Mouse (Mus musculus) megakaryocyte progenitor cell, adult 5-6 weeks (primary cell): Measurements from ENCODE around the gene Myl6. TPM values are rescaled to one million over a fixed set of nuclear protein-coding genes. Genes with fewer than 3 reads are reported as not detected.

ENCODE experiments used
- ATAC-seq: replicated peaks from 2 replicates; pipeline ENCODE4 v1.8.0; 2016; ENCODE audit warnings: mild to moderate bottlenecking, moderate TSS enrichment, inconsistent platforms; ENCODE audit not compliant: poor library complexity
- total RNA-seq, 2 experiments: library from RNA; stranded (forward) in 1 of 2; stranded (reverse) in 1 of 2; fragments of 157-497, 149-512 nt in 1 of 2; fragments of 200-1000 nt in 1 of 2; gene quantifications; 2 replicates each; pipeline versions ENCODE4 v1.2.3 to v1.2.4; 2015 to 2017

The Myl6 gene
- total RNA-seq, 2 experiments from 2014 or later = 760 to 1,230 TPM

DNA sequence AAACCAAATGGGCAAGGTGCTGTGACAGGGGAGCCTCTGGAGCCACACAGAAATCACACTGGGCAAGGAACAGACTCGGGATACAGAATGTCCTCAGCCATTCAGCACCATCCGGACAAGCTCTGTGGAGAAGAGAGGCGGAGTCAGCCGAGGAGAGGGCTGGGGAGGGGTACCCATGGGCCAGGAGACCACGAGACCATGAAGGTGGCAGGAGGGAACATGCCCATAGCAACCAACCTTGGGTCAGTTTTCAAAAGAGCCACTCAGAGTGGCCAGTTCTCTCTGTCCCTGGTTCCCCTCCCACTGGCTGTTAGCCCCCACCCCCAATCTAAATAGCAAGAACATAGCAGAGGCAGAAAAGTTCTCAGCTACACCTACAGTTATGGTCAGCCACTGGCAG, 3.0 kb downstream of the Myl6 start:
- ATAC-seq = no peak

DNA sequence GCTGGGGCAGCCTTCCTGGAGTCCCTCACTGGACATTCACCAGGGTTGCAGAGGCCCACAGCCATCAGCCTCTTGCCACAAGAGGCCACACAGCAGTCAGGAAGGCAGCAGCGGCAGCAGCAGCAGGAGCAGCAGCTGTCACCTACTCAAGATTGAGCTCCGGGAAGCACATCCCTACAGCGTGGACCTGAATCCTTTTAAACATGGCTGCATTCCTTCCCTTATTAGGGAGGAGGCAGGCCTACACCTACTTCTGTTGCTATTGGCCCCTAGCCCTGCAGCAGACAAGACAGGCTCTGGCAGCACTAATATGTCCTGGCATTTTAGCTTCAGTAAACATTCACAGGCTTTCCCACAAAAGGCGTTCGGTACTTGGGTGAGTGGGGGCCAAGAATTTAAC, 3.7 kb downstream of the Myl6 start:
- no peak for ATAC-seq

DNA sequence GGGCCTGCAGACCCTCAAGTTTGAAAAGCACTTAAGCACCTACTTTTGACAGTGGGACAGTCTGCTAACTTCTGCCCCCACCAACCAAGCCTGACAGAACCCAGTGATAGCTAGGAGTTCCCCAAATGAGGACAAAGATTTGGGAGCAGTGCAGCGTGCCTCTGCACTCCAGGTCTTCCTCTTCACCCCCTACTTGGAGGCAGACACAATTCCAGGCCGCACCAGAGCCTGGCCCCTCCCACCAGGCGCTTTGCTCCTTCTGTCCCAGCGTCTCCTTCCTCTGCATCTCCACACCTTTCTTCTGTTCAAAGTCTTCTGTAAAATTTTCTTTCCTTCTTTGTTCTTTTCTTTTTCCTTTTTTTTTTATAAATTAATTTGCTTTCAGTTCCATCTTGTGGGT, 4.2 kb downstream of the Myl6 start:
- ATAC-seq = no peak

DNA sequence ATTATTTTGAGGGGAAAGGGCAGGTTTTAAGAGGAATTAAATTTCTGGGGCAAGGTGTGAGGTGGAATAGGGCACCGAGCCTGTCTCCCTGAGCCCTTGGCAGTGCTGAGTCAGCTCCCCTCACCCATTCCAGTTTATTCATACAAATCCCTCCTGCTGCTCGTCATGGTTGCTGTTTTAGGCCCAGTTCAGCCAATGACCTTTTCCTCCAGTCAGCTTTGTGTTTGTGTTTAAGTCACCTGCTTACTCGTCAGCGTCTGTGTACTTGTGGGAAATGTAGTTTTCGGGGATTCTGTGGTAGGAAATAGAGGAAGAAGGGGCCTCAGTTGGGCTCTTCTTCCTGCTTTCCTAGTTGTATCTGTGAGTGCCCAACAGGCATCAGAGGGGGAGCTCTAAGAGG, 4.6 kb downstream of the Myl6 start:
- ATAC-seq = no peak

DNA sequence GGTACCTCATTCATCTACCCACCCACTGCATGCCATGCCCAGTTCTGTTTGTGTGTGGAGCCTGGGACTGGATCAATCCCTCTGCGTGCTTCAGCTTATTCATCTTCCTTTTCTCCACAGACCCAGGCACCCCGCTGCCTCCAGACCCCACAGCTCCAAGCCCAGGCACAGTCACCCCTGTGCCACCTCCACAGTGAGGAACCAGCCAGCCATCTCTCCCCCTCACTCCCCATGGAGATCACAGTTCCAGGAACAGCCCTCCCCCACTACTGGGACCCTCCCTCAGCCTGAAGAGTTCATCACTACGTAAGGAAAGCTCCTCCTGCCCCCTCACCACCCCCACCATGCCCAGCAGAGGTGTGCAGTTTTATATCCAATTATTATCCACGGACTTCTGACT, 5.2 kb downstream of the Myl6 start:
- ATAC-seq = no peak

DNA sequence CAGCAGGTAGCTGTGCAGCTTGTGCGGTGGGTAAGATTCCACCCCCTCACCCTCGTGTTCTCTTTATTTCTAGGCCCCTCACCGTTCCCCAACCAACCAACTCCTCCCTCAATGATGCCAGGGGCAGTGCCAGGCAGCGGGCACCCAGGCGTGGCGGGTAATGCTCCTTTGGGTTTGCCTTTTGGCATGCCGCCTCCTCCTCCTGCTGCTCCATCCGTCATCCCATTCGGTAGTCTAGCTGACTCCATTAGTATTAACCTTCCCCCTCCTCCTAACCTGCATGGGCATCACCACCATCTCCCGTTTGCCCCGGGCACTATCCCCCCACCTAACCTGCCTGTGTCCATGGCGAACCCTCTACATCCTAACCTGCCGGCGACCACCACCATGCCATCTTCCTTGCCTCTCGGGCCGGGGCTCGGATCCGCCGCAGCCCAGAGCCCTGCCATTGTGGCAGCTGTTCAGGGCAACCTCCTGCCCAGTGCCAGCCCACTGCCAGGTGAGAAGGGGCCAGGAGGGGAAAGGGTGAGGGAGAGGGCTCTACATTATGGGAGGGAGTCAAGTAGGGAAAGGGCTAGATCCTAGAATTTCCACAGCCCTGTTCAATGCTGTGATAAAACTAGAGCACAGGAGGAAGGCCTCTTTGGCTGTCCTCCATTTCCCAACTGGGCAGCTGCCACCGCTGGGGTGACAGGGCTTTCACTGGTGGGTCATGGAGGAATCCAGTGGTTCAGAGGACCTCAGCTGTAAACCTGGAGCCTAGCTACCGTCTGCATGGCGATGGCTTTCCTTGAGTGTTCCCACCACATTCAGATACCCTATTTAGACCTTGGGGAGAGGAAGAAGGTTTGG, 5.9 kb downstream of the Myl6 start:
- no peak for ATAC-seq

DNA sequence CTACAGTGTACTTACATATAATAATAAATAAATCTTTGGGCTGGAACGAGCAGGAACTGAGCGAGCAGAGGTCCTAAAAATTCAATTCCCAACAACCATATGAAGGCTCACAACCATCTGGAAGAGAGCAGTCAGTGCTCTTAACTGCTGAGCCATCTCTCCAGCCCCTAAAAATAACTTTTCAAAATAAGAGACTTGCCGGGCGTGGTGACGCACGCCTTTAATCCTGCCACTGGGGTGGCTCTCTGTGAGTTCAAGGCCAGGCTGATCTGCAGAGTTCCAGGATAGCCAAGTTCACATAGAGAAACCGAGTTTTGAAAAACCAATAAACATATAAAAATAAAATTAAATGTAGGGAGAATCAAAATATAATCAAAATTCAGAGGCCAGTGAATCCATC, 7.6 kb downstream of the Myl6 start:
- no peak for ATAC-seq

DNA sequence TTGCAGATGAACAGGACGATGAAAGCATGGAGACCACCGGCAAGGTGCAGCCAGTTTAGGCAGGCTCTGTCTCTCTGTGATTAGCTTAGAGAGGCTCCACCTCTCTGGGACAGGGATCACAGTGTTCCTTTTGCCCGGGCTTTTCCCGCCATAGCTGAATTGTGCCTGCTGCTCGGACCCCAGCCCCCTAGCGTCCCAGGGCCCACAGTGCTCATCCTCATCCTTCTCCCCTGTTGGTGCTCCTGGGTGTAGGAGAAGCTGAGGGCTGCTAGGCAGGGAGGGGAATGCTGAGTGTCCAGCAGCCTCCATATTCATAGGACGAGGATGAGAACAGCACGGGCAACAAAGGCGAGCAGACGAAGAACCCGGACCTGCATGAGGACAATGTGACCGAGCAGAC, 19.6 kb downstream of the Myl6 start:
- ATAC-seq = no peak

DNA sequence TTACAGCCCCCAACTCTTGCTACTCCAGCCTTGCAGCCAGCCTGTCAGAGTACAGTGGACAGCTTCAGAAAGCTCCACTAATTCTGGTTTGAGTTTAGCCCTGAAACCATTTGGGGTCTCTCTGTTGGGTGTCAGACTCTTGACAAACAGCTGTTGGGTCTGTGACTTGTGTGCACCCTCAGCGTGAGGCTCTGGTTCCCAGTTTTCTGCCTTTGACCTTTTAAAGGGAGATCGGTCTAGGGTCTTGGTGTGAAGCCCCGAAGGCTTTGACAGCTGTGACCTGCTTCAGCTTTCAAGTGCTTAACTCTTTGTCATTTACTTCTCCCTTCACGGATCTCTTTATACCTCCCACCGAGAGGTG, 33.7 kb downstream of the Myl6 start:
- ATAC-seq = no peak

DNA sequence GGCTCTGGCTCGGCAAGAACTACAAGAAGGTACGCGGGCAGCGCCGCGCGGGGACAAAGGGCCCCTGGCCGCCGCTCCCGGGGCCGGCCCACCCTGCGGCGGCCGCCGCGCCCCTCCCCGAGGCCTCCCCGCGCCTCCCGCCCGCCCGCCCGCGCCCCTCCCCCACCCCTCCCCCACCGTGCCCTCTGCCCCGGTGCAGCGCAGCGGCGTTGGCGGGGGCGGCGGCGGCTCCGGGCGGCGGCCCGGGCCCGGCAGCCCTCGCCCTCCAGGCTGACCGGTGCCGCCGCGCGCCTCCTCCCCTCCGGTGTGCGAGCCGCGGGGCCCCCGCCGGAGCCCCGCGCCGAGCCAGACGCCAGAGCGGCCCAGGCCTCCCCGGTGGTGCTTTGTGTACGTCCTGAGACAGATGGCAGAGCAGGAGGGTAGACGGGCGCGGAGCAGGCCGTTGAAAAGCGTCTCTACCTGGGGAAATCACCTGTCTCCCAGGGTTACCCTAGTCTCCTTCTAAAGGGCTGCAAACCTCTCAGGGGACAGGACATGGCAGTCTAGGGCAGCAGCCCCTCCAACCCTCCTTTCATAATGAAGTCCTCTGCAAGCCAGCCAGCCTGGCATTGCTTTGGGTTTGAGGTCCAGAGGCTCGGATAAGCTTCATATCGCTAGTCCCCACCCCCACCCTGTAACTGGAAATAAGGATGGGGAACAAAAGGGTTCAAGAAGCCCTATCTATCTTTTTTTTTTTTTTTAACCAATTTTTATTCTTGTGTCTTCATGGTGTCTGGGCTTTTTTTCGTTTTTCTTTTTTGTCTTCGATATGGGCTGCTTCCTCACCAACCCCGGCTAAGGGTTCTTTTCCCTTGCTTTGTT, 34.3 kb downstream of the Myl6 start:
- ATAC-seq = 0 out of 2 replicates have a peak, but pooled peaks have one; percentile 7

DNA sequence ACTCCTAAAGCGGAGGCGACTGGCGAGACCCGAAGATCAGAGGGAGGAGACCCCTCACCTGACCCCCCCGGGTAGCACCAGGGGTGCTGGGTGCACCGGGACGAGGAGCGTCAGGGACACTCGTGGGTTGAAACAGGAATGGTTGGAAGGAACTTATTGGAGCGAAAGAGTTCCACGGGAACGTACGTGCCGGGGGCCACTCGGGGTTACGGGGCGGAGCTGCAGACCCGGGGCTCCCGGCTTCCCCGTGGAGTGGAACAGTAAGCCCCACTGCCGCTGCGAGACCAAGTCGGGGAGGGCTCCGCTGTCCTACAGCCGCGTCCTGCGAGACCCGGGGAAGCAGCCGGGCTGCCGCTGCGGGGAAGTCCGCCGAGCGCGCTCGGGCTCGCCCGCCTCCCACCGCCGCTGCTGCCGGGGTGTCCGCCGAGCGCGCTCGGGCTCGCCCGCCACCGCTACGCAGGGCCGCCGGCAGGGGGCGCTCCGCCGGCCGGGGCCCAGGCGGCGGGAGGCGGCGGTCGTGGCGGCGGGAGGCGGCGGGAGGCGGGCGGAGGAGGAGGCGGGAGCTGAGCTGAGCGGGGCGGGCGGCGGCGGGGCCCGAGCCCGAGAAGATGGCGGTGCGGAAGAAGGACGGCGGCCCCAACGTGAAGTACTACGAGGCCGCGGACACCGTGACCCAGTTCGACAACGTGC, 35.1 kb downstream of the Myl6 start, which contains the start of gene Smarcc2:
Gene Smarcc2 (plus strand): TSS at position 530 of the 690 bp plus-strand sequence.
- peak; percentile 65 for ATAC-seq

DNA sequence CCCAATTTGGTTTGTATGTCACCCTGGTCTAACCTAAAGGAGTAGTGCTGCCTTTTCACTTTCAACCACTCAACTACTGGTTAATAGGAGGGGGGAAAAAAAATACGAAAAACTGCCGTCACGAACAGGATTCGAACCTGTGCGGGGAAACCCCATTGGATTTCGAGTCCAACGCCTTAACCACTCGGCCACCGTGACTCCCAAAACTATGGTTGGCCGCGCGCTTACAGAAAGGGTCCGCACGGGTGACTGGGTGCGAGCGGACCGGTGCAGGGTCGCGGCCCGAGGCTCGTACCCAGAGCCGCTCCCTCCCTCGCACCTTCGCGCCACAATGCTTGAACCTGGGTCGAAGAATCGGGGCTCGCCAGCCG, 35.6 kb downstream of the Myl6 start:
- peak; percentile 69 for ATAC-seq

DNA sequence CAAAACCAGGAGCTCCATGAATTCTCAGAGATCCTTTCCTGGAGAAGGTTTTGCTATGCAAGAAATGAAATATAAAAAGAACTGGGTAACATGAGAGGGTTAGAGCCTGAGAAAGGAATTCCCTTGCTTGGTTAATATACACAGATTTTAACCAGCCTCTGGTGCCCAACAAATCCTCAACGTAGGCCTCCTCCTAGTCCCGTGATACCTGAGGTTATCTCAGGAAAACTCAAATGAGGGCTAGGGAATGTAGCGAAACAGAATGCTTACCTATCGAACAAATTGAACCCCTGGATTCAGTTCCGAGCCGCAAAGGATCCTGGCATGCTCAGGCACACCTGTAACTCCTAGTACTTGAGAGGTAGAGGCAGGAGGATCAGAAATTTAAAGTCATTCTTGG, 36.3 kb downstream of the Myl6 start:
- no peak for ATAC-seq

DNA sequence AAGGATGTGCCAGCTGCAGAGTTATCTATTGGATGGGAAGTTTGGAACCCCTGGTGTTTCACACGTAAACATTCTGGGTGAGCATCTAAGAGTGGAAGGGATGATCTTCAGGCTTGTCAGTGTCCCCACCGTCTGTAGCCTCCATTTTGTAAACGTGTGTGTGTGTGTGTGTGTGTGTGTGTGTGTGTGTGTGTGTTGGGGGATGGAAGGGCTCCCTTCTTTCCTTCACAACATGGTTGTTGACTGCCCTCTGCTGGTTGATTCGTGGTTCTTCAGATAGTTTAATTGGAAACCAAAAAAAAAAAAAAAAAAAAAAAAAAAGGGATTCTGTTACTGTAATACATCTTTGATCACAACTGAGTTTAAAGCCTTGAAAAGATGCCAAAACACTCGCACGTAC, 38.7 kb downstream of the Myl6 start:
- ATAC-seq = peak; percentile 60

DNA sequence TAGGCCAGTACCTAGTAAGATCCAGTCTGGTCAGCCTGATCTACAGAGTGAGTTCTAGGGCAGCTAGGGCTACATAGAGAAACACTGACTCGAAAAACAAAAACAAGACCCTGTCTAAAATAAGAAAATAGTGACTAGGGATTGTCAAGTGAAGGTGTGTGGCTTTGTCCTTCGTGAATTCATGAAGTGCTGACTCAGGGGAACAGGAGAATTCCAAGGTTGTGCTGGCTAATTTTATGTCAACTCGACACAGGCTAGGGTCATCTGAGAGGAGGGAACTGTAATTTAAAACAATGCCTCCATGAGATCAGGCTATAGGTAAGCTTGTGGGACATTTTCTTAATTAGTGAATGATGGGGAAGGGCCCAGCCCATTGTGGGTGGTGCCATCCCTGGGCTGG, 39.5 kb downstream of the Myl6 start:
- no peak for ATAC-seq

DNA sequence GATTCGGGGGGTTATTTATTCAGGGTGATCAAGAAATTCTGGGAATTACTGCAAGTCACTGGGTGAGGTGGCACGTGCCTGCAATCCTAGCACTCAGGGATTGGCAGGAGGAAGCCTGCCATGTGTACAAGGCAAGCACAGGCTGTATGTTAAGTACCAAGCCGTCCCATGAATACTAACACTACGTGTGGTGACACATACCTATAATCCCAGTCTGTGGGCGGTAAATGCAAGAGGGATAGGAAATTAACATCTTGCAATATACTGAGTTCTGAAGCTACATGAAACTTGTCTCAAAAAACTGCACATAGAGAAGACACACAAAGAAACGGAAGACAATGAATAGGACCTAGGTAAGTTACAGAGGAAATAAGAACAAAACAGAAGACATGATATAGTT, 42.9 kb downstream of the Myl6 start:
- ATAC-seq = no peak

DNA sequence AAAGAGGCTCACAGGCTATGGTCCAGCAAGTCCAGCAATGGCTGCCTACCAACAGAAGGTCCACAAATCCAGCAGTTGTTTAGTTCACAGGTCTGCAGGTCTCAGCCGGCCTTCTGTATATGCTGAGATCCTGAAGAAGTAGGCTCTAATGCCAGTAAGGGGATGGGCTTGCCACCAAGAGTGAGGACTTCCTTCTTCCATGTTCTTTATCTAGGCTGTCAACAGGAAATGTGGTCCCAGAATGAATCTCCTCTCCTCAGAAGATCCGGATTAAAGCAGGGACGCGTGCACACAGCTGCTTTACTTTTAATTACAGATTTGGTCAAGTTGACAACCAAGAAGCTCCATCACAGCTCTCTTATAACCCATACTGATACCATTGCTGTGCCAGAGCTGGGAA, 48.5 kb downstream of the Myl6 start:
- ATAC-seq = peak; percentile 38

DNA sequence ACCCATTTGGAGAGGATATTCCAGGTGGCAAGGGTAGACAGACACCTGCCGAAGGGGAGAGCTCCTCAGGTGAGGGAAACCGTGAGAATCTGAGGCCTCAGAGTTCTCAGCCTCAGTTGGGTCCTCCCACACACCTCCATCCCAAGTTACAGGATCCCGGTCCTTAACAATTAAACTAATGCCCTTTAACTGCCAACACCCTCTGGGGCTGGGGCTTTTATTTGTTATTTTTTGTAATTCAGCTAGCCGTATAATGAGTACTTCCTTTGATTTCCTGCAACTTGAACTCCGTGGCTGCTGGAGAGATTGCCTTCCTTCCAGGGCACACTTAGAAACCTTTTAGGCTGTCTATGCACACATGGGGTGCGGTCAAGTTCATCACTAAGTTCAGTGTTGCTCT, 49.6 kb downstream of the Myl6 start:
- ATAC-seq = peak; percentile 43

DNA sequence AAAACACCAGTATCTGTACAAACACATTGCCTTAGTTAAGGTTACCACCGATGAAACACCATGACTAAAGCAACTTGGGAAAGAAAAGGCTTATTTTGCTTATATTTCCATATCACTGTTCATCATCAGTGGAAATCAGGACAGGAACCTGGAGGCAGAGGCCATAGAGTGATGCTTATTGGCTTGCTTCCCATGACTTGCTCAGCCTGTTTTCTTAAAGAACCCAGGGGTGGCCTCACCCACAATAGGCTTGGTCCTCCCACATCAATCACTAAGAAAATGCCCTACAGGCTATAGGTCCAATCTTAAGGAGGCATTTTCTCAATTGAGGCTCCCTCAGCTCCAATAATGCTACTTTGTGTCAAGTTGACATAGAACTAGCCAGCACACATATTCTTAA, 51.2 kb downstream of the Myl6 start:
- ATAC-seq = no peak

DNA sequence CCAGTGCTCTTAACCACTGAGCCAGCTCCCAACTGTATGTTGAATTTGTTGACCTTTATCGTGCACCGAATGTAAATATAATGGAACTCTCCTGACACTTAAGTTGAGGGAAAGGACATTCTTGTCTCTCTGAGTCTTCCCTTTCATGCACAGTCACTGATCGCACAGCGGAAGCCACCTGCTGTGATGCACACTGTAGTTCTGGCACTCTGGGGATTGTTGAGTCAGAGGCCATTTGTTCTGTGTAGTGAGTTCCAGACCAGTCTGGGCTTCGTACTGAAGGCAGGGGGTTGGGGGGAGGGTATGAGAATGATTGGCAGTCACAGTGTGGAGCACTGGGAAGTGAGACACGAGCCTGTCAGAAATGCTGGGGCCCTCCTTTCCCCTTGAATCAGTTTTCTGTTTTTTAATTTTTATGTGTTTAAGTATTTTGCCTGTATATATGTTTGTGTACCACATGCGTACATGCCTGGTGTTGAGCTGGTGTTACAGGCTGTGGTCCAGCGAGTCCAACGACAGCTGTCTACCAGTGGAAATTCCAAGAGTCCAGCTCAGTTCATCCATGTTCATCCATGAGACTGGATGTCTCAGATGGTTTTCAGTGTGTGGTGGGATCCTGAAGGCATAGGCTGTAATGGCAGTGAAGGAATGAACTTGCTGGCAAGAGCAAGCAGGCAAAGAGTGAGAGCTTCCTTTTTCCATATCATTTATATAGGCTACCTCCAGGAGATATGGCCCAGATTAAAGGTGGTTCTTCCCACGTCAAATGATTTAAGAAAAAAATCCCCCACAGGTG, 52.4 kb downstream of the Myl6 start:
- no peak for ATAC-seq
